ENCODE assay signal across 8 mouse cellular contexts in genomic region chr3:102715066-102715584, GRCm38 (mm10). TPM values are rescaled to one million over a fixed set of nuclear protein-coding genes. Genes with fewer than 3 reads are reported as not detected.
DNase-seq lines count a peak whose midpoint lies in the region; ATAC-seq lines count a peak whose summit lies in the region.

No protein-coding gene starts in this region.

- H3K4me2 ChIP-seq in limb, embryonic 13.5 days (replicated peaks): peak overlapping the region; percentile 43
- no peak overlapping the region for H3K4me2 ChIP-seq in midbrain, embryonic 15.5 days

- H3K27me3 ChIP-seq in limb, embryonic 13.5 days: no peaks in the 10 kb centered on the region
- H3K27me3 ChIP-seq in midbrain, embryonic 15.5 days (replicated peaks): no peaks in the 10 kb centered on the region

- no peak overlapping the region for H3K9ac ChIP-seq in limb, embryonic 13.5 days
- no peak overlapping the region for H3K9ac ChIP-seq in midbrain, embryonic 15.5 days

- no peak overlapping the region for H3K27ac ChIP-seq in limb, embryonic 13.5 days
- no peak overlapping the region for H3K27ac ChIP-seq in midbrain, embryonic 15.5 days

- WGBS in limb, embryonic 13.5 days: 30% methylated on average over 11 of the region's 11 CpGs
- 38% methylated on average over 11 of the region's 11 CpGs for whole genome bisulfite sequencing in midbrain, embryonic 15.5 days

- ATAC-seq in granulocyte monocyte progenitor cell, adult 5-6 weeks (replicated peaks; ENCODE audit: poor library complexity, severe bottlenecking): peak; percentile 87
- ATAC-seq in limb, embryonic 13.5 days (ENCODE audit: low FRiP score, low read depth): peak; percentile 64; the same call in 1 of the 2 replicates
- ATAC-seq in midbrain, embryonic 15.5 days (replicated peaks): peak; percentile 80

- H3K4me3 ChIP-seq in limb, embryonic 13.5 days: no peak overlapping the region; the same call in 1 of the 2 replicates
- no peak overlapping the region for H3K4me3 ChIP-seq in midbrain, embryonic 15.5 days

- H3K36me3 ChIP-seq in limb, embryonic 13.5 days: no peaks in the 10 kb centered on the region
- H3K36me3 ChIP-seq in midbrain, embryonic 15.5 days (replicated peaks): no peaks in the 10 kb centered on the region

- H3K4me1 ChIP-seq in limb, embryonic 13.5 days: no peaks in the 10 kb centered on the region
- H3K4me1 ChIP-seq in midbrain, embryonic 15.5 days: no peaks in the 10 kb centered on the region

- DNase-seq in left cerebral cortex, adult 18-20 months (ENCODE audit: low spot score in 2 of 2): peak; percentile 76 to 85
- no peak for DNase-seq in left cerebral cortex, adult 11 months (ENCODE audit: low spot score)
- peak; percentile 76 for DNase-seq in embryo, embryonic 9.5 days (ENCODE audit: extremely low spot score)
- DNase-seq in kidney, adult 18-20 months: peak; percentile 79
- peak; percentile 60 to 79 for DNase-seq in spleen, adult 18-20 months

- no peaks in the 10 kb centered on the region for H3K9me3 ChIP-seq in limb, embryonic 13.5 days
- no peaks in the 10 kb centered on the region for H3K9me3 ChIP-seq in midbrain, embryonic 15.5 days

RNA-seq across cellular contexts. Expression of gene Tspan2, which starts 19.2 kb away (rescaled TPM):
- 10 to 100 TPM; 34.6 to 39.4 TPM for total RNA-seq in left cerebral cortex, adult 18-20 months (2021)
- total RNA-seq in granulocyte monocyte progenitor cell, adult 5-6 weeks (2014; fragmentation: Nextera tagmentation): 27.8 and 30.1 TPM in 2 replicates
- total RNA-seq in granulocyte monocyte progenitor cell, adult 5-6 weeks (2017): 18.4 and 19.9 TPM in 2 replicates
- 4.4 and 5.1 TPM in 2 replicates for polyA plus RNA-seq in limb, embryonic 13.5 days (2015; fragmentation: Nextera tagmentation; extraction: Ambion mirVana)
- polyA plus RNA-seq in midbrain, embryonic 15.5 days (2015; fragmentation: Nextera tagmentation; extraction: Ambion mirVana): 8.9 and 9.6 TPM in 2 replicates
